Mouse (Mus musculus) left cerebral cortex, adult 8-10 months (tissue): ENCODE data around the gene Gm10647. TPM values are rescaled to one million over a fixed set of nuclear protein-coding genes. Genes with fewer than 3 reads are reported as not detected.
A peak's percentile ranks its signal among the peaks of the same experiment; 100 is the strongest.
"Not testable (repeated sequence)": the region's sequence is repeated elsewhere in the genome, so short reads cannot be mapped to it uniquely, and the experiment has no call there.

Source experiments
- DNase-seq, 2 experiments: peaks; one replicate each; pipeline ENCODE4 v3.0.0; 2022; ENCODE audit warnings: low spot score in 2 of 2
- total RNA-seq, 4 experiments: library from RNA; stranded (reverse); gene quantifications; 2 replicates each; pipeline ENCODE4 v1.2.4; 2022

The Gm10647 gene
- under 1 TPM; 0.60 to 0.83 (median 0.69) TPM for total RNA-seq

DNA sequence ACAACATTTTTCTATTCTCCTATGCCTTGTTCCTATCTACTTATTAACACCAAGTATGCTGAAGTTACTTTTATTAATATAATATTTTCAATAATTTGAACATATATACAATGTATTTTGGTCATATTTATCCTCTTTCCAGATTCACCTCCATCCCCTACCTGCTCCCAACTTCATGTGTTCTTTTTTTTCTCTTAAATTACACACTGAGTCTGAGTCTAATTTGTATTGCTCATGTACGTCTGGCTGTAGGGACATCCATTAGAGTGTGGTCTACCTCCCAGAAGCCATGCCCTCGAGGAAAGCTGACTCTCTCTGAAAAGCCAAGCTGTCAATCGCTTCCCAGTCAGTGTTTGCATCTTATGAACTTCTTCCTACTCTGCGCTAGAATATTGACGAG lies at the start of gene Gm10647:
Gene Gm10647, plus strand, starts transcription at position 301 of the 400 bp plus-strand sequence.
- DNase-seq: no peak

DNA sequence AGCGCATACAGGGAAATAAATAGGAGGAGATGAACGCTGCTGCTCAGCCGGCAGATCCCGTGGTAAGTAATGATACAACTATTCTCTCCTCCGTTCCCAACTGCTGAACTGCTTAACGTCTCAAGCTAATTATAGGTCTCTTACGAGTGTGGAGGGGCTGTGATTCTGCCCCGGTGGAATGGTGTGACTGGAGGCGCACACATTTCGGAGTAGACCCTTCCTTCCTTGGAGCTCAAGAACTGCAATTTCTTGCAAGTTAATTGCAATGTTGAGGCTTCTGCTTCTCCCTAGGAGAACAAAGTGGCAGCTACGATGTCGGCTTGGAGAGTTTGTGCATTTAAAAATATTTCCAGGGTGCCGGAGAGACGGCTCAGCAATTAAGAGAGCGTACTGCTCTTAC lies 48.4 kb upstream of the Gm10647 start:
- peak in 1 of 2 experiments; percentile 28 for DNase-seq

DNA sequence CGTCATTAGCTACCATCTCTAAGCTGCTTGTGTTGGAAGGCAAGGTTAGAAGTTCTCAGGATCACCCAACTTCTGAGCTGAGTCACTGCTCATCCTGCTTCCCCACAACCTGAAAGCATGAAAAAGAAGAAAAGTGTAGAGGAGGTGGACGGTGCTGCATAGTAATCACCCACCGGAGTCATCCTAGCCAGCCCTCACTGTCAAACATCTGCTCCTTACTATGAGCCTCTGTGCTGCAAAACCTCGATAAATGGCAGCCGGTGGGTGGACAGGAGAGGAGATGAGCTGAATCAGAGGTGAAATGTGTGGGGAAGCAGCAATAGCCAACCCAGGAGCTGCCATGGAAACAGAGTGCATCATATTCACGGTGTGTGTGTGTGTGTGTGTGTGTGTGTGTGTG lies 44.0 kb upstream of the Gm10647 start:
- DNase-seq: peak in 1 of 2 experiments; percentile 73

DNA sequence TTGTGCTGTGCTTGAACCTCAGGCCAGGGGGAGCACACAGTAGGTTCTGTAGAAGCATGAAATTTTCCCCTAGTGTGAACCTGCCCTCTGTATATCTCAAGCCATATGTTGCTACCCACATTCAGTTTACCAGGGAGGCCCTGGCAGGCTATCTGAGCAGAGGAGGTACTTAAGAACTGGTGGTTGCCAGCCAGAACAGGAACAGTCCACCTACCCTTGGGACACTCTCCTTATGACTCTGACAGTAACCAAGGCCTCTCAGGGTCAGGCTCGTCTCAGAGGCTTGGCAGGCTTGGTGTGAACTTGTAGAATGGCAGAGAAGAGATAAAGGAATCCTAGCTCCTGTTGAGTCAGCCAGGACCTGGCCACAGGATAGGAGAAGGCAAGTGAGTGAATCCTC lies 35.8 kb upstream of the Gm10647 start:
- no peak for DNase-seq

DNA sequence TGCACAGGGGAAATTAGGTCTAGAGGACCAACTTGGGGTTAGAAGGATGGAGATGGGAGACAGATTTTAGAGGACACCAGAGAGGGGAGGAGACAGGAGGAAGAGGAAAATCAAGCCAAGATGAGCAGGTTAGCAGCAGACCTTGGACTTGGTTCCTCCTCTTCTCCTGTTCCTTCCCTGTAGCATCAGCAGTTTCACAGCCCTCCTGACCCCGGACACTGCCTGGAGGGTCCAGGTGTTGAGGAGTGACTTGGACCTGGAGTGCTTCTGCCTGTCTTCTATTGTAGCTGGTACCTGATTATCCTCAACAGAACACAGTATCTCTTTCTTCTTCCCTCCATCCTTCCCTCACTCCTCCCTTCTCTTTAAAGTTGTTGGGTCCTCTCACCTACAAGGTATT lies 28.1 kb upstream of the Gm10647 start:
- DNase-seq: no peak

DNA sequence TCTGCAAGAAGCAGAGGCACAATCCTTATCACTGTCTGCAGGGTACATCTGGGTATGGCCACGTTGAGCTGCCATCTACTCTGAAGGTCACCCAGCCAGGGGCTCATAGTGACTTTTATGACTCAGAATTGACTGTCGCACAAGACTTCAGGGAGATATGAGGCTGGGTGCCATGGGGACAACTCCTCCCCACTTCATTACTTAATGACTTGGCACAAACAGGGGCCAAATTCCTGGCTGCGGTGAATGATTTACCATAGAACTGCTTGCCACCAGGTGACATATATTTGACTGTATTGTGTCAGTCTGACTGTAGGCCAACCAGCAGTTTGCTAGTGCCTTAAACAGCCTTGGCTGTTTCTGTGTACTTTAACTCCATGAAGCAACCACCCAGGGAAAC lies 27.6 kb upstream of the Gm10647 start:
- no peak for DNase-seq

DNA sequence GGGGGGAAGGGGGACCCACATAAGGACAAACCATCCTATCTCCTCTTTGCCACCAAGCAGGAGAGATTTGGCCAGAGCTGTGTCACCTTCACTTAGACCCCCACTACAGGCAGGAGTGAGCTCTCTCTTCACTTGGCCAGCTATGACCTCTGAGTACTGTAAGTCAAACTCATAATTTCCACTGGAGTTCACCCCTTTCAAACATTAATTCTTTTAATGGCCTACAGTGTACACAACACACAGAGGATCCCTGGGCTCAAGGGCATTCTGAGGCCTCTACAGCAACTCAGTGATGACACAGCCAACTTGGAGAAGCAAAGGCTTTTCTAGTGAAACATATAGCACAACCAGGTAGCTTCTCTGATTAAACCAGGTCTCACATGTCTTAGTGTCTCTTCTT lies 26.1 kb upstream of the Gm10647 start:
- DNase-seq: no peak

DNA sequence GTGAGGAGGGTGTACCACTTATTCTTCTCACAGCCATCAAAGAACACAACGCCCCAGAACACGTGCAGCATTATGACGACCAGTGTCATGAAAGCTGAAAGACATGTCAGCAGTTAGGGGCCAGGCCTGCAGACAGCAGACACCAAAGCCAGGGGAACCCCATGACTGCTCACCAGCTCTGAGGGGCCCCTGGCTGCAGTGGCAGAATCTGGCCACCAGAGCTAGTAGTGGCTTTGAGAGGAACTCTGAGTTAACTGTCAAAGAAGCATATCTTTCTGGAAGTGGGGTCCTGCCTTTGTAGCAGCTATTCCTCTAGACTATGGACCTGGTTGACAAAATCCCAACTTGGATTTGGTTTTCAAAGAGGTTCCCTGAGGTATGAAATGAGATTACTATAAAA lies 12.3 kb upstream of the Gm10647 start:
- DNase-seq: not testable (repeated sequence)

DNA sequence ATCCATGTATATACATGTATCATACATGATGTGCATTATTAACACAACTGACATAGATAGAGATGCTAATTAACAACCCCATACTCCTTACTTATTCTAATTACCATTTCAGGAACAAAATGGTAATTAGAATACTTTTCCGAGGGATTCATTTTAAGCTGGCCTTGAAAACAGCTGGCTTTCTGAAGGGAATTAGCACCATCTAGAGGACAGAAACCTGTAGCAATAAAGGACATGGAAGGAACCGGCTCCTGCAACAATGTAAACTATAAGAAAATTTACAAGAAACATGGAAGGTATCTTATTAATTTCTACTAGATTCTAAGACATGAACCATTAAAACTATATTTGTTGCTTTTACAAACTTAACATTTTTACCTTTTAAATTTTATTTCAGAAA lies 9.0 kb upstream of the Gm10647 start:
- no peak for DNase-seq

DNA sequence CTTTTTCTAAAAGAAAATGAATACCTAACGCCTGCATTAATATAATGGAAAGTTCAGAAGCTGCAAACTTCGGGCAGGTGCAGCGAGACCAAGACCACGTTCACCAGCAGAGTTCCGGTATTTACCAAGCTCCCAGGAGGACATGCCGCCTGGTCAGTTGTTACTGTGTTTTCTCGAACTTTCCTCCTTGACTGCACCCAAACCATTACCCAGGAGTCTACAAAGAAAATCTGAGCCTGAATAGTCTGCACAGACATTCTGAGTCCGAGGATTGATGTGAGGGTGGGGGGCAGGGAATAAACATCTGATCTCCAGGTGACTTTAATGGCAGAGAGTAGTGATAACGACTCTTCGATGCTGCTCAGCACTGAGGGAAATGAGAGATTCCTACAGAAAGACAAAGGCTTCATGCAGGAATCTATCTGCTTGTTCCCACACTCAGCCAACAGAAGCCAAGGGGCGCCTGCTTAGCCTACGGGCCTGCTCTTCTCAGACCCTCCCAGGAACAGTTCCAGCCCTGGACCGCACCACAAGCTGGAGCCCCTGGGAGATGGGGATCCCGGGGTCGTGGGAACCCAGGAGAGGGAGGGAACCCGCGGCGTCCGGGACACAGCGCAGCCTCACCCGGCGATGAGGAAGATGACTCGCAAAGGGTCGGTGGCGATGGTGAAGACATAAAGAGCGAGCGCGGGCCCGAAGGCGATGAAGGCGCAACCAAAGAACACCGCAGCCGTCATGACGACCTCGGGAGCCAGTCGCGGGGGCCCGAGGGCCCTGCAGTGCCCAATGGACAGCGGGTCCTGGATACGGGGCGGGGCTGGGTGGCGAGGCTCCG lies 2.0 kb upstream of the Gm10647 start:
- DNase-seq: no peak

DNA sequence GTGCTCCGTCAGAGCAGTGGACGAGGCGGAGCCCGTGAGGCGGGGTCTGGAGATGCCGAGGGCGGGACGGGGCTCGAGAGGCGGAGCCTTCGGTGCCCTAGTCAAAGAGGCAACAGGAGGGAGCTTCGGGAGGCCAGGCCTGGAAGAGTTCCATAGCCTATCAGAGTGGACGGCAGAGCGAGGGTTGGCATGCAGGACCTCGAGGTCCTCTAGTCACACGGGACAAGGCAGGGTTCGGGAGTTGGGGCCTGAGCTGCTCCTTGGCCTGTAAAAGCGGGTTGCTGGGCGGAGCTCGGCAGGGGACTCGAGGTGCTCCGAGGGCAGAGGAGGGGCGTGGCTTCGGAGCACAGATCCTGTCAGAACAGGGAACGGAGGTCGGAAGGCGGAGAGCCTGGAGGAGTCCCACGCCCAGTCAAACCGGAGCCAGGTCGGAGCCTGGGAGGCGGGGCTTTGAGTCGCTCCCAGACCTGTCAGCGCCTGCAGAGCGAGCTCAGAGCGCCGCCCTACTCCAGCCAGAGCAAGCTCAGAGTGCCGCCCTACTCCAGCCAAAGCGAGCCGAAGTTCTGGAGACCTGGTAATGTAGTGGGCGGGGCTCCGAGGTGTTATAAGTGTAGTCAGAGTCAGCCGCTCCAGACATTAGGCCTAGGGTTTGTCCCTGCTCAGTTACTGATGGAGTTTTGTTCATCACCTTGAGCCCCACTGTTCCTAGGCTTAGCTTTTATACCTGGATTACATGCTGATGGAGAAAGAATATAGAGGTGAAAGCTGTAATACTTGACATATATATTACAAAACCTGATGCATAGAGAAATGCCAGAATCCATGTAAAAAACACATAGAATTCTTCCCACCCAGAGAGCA lies 1.1 kb upstream of the Gm10647 start, which contains the start of gene Aph1b:
Gene Aph1b, minus strand, starts transcription at position 27 of the 861 bp plus-strand sequence.
- DNase-seq: peak; percentile 86 to 96

DNA sequence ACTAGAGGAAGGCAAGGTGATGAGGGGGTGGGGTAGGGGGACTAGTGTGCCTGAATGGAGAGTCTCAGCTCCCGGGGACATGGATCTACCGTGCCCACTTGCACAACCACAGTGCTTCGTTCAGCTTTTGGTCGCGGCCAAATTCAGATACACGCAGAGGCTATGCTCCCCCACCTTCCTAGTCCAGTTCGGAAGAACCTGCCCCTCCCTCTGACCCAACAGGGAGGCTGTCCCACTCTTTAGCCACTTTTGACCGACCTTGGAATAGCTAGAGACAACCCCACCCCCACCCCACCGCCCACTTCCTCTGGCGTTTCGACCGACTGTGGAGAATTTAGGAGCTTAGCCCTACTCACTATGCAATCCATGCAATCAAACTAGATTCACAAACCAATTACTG lies 5.1 kb downstream of the Gm10647 start:
- no peak for DNase-seq

DNA sequence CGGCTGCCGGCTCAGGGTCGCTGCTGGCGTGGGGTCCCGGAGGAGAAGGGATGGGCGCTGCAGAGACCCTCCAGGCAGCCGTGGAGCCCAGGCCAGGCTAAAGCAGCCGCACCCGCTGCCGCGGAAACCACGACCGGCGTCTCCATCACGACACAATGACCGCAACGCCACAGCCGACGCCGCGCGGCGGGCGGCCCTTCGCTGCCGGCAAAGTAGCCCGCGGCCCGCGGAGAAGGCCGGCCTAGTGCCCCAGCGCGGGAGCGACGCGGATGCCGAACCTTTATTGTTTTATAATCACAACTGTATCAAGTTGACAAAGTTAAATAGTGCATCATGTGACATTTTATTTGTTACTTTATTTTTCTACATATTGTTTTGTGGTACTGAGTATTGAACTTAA lies 9.1 kb downstream of the Gm10647 start:
- DNase-seq: not testable (repeated sequence)

DNA sequence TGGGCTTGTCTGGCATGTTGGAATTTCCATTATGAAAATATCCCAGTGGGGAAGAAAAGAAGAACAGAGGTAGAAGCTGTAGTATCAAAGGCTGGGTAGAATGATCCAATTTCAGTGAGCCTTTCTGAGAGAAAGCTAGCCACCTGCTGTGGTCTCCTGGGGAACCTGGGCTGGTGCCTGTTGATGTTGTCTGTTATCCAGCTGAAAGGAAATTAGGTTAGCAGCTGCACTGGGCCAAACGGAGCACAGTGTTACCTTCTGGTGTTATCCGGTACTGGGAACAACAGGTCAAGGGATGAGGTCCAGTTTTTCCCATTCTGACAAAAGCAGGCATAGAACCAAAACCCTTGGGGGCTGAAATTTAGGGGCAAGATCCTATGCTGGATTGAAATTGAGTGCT lies 16.6 kb downstream of the Gm10647 start:
- no peak for DNase-seq

DNA sequence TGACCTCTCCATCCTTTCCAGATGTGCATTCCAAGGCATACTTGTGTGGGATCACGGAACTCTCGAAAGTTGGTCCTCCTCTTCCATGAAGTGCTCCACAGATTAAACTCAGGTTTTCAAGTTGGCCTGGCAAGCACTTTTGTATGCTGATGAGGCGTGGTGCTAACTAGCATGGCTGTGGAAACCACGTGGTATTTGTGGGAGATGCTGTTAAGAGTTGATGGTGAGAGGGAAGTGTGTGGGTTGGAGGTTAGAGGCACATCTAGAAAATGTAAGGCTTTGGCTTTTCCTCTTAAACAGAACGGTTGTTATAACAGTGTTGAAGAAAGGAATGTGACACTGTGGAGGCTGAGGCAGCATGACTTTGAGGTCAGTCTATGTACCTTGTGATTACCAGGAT lies 24.2 kb downstream of the Gm10647 start:
- no peak for DNase-seq

DNA sequence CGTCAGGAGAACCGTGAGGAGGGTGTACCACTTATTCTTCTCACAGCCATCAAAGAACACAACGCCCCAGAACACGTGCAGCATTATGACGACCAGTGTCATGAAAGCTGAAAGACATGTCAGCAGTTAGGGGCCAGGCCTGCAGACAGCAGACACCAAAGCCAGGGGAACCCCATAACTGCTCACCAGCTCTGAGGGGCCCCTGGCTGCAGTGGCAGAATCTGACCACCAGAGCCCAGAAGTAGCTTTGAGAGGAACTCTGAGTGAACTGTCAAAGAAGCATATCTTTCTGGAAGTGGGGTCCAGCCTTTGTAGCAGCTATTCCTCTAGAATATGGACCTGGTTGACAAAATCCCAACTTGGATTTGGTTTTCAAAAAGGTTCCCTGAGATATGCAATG lies 25.4 kb downstream of the Gm10647 start:
- not testable (repeated sequence) for DNase-seq

DNA sequence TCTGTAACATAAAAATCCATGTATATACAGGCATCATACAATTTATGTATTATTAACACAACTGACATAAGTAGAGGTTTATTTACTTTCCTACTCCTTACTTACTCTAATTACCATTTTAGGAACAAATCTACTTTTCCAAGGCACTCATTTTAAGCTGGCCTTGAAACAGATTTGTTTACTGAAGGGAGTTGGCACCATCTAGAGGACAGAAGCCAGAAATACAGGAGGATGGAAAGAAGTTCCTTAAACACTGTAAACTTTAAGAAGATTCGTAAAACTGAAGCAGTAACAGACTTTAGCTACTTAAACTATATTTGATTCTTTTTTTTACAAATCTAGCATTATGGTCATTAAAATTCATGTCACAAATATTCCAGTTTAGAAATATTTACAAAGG lies 29.2 kb downstream of the Gm10647 start:
- DNase-seq: no peak

DNA sequence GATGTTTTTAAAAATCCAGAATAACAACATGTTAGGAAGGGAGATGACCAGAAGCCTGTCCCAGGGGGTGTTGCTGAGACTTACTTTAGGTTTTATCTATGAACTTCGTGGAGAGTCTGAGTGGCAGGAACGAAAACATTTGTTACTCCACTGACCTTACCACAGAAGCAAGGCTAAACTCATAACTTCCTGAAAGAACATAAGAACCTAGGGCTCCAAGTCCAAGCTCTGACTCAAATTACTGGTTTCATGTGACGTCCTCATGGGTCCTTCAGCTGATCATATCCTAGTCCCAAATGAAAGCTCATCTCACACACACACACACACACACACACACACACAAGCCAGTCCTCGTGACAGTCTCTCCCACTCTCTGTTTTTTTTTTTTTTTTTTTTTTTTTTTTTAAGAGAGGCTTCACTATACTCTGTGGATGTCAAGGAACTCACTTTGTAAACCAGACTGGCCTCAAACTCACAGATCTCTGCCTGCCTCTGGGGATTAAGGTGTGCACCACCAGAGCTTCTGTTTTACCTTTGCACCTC lies 35.6 kb downstream of the Gm10647 start:
- no peak for DNase-seq

DNA sequence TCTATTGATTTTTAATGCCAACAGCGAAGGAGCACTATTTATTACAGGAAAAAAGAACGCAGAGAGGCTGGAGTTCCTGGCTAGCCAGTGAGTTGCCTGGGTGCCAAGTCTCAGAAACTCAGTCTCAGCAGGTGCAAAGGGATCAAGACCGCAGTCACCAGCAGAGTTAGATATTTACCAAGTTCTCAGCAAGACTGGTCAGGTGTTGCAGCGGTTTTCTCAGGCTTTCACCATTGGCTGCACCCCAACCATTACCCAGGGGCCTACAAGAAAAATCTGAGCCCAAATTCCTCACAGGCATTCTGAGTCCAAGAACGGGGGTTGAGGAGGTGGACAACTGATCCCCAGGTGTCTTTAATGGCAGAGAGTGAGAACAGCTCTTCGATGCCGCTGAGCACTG lies 37.0 kb downstream of the Gm10647 start:
- no peak for DNase-seq

DNA sequence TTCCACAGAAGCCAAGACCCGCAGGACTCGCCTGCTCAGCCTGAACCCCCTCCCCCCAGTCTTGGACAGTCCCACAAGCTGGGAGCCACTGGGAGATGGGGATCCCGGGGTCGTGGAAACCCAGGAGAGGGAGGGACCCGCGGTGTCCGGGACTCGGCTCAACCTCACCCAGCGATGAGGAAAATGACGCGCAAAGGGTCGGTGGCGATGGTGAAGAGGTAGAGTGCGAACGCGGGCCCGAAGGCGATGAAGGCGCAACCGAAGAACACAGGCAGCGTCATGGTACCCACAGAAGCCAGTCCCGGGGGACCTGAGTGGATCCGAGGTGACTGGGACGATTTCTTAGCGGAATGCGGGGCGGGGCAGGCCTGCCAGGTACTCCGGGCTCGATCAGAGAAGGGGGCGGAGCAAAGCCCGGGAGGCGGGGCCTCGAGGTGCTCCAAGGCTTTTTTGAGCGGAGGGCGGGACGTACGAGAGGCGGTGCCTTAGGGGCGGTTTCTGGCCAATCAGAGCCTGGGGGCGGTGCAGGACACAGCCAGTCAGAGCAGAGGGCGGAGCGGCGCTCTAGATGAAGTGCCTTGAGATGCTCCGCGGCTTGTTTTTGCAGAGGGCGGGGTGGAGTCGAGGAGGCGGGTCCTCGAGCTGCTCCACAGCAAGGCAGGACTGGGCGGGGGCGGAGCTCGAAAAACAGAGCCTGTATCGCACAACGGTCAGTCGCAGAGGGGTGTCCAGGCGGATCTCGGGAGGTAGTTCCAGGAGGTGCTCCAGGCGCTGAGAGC lies 37.7 kb downstream of the Gm10647 start, which contains the start of gene Aph1c:
Gene Aph1c, minus strand, starts transcription at position 409 of the 779 bp plus-strand sequence.
- DNase-seq: peak; percentile 93 to 99

DNA sequence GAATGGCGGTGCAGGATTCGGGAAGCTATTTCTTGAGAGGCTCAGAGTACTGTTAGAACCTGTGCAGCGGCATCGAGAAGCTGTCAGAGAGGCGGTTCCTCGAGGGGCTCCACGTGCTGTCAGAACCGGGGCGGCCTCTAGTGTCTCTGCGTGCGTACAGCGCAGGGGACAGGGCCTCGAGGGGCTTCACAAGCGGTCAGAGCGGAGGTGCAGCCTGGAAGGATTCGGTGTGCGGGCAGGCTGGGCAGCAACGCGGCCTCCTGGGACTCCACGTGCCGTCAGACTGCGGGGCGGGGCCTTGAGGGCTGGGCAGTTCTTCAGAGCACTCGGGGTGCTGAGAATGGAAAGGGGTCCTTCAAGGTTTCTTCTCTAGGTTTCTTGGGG lies 38.2 kb downstream of the Gm10647 start:
- DNase-seq: no peak
